Mouse (Mus musculus) olfactory bulb, adult 2 months (tissue): ENCODE data around the gene Fam180a. TPM values are rescaled to one million over a fixed set of nuclear protein-coding genes. Genes with fewer than 3 reads are reported as not detected.
"Not testable (repeated sequence)": the region's sequence is repeated elsewhere in the genome, so short reads cannot be mapped to it uniquely, and the experiment has no call there.

Source experiments
- H3K27ac ChIP-seq: fragments of 200-500 bp; 2 replicates; pipeline ENCODE4 v1.5.1; 2012; ENCODE audit warnings: low read depth, low read length; ENCODE audit not compliant: insufficient read depth
- H3K4me1 ChIP-seq: fragments of 200-500 bp; 2 replicates; pipeline ENCODE4 v1.6.1; 2012; ENCODE audit warnings: low read length; ENCODE audit not compliant: control insufficient read depth, insufficient read depth
- H3K4me3 ChIP-seq: fragments of 200-500 bp; 2 replicates; pipeline ENCODE4 v1.5.1; 2012; ENCODE audit warnings: mild to moderate bottlenecking, low read depth, low read length, moderate library complexity; ENCODE audit not compliant: insufficient read depth
- CTCF ChIP-seq: fragments of 200-500 bp; IDR thresholded peaks from 2 replicates; pipeline ENCODE4 v1.5.1; 2012; ENCODE audit warnings: low read depth, mild to moderate bottlenecking, low read length, moderate library complexity; ENCODE audit not compliant: insufficient read depth
- POLR2A ChIP-seq: fragments of 200-500 bp; IDR thresholded peaks from 2 replicates; pipeline ENCODE4 v1.6.1; 2012; ENCODE audit warnings: mild to moderate bottlenecking, low read depth, low read length, moderate library complexity; ENCODE audit not compliant: insufficient read depth
- WGBS: fragments of 180-500 bp; shearing (Covaris S2); methylation state at CpG from one replicate; pipeline ENCODE4 v1.1.7; 2018; 5-methylcytosine and 5-hydroxymethylcytosine counted together
- polyA plus RNA-seq: library from polyadenylated mRNA; stranded (reverse); fragments of >200 nt; gene quantifications from 2 replicates; pipeline ENCODE4 v1.2.4, GENCODE M21; 2012; ENCODE audit warnings: low replicate concordance; ENCODE audit not compliant: missing spikeins, insufficient read depth, insufficient read length

Fam180a gene
- not detected in 2 replicates for polyA plus RNA-seq

- 36% methylated on average over 9 of the region's 9 CpGs for WGBS
Measured at GRCm38 (mm10) chr6:35326111-35326515, at the start of gene Fam180a. Gene Fam180a, minus strand, starts transcription at chr6:35326141.

DNA sequence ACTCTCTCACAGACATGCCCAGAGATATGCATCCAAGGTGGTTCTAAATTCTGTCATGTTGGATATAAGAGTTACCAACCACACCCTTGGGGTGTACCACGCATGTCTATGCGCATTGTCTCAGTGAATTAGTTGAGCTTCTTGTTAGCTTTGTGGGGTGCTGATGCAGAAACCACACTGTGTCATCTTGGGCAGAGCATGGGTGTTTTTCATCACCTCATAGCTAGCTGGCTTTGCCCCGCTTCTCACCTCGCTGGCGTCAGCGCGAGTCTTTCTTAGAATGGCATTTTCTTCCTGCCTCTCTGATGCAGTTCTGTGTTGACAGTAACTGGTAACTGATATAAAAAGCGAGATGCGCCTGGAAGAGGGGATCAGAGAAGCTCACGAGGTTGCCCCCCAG is 48.1 kb upstream of the Fam180a start:
- H3K27ac ChIP-seq: no peak overlapping the region
- 87% methylated on average over 10 of the region's 10 CpGs for WGBS
- no peak overlapping the region for H3K4me3 ChIP-seq
- no peak for TF ChIP-seq POLR2A
- no peaks in the 10 kb centered on the region for H3K4me1 ChIP-seq

More at GRCm38 (mm10) chr6:35326111-35326515, at the start of gene Fam180a:
- no peak for TF ChIP-seq CTCF
- TF ChIP-seq POLR2A: no peak
- H3K4me1 ChIP-seq: peaks cover 8% of the 10 kb centered on the region
- no peak within 1 kb of the TSS for H3K4me3 ChIP-seq
- H3K27ac ChIP-seq: no peak within 1 kb of the TSS

GRCm38 (mm10) chr6:35370356-35370755 is 44.4 kb upstream of the Fam180a start:
- no peak overlapping the region for H3K27ac ChIP-seq
- TF ChIP-seq CTCF (no peak), POLR2A (no peak)
- WGBS: 94% methylated on average over 7 of the region's 7 CpGs
- no peaks in the 10 kb centered on the region for H3K4me1 ChIP-seq
- H3K4me3 ChIP-seq: no peak overlapping the region

DNA sequence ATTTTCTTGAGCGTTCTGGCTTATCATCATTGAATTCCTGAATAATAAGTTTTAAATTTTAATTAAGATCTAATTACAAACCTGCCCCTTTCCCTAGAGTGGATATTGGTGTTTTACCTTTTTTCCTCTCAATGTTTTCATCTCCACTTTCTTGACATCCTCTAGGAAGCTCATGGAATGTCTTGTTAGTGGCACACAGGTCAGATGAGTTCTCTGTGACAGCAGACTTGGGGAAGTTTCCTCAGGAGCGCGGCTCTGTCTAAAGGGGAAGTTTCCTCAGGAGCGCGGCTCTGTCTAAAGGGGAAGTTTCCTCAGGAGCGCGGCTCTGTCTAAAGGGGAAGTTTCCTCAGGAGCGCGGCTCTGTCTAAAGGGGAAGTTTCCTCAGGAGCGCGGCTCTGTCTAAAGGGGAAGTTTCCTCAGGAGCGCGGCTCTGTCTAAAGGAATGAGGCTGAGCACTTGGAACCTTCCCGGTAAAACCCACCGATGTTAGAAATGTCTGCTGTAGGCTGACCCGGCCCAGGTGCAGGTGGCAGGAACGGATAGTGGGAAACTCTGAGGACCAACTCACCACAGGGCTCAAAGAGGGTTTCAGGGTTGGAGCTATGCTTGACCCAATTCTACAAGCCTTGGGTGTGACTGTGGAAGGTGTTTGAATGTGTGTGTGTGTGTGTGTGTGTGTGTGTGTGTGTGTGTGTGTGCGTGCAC is 43.8 kb upstream of the Fam180a start:
- not testable (repeated sequence) for H3K4me1 ChIP-seq, H3K4me3 ChIP-seq, H3K27ac ChIP-seq
- WGBS: 87% methylated on average over 18 of the region's 18 CpGs

- Histone ChIP-seq H3K4me1 (no peaks in the 10 kb centered on the region), H3K4me3 (no peak overlapping the region), H3K27ac (no peak overlapping the region)
- TF ChIP-seq CTCF (no peak), POLR2A (no peak)
- 52% methylated on average over 9 of the region's 9 CpGs for WGBS
Measured at GRCm38 (mm10) chr6:35362596-35362995, 36.7 kb upstream of the Fam180a start.

DNA sequence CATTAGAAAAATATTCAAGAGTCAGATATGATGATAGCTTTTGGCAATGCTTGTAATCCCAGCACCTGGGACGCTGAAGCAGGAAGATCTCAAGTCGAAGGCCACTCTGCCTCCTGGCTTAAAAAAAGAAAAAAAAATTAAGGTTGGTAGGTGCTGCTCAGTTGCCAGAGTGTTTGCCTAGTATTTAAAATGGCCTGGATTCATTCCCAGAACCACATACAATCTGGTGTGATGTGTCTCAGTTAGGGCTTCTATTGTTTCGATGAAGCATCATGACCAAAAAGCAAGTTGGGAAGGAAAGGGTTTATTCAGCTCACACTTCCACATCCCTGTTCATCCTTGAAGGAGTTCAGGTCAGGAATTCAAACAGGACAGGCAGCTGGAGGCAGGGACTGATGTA is 29.4 kb upstream of the Fam180a start:
- TF ChIP-seq POLR2A: no peak
- no peak for TF ChIP-seq CTCF
- Histone ChIP-seq H3K4me1 (peaks cover 12% of the 10 kb centered on the region; the same call in 1 of the 2 replicates), H3K4me3 (no peak overlapping the region), H3K27ac (no peak overlapping the region)
- WGBS: 93% methylated on average over 3 of the region's 3 CpGs

GRCm38 (mm10) chr6:35354622-35354998 is 28.7 kb upstream of the Fam180a start:
- TF ChIP-seq CTCF (no peak), POLR2A (no peak)
- H3K27ac ChIP-seq: no peak overlapping the region
- H3K4me1 ChIP-seq: peaks cover 12% of the 10 kb centered on the region; the same call in 1 of the 2 replicates
- no peak overlapping the region for H3K4me3 ChIP-seq
- 20% methylated on average over 6 of the region's 6 CpGs for WGBS

GRCm38 (mm10) chr6:35353846-35354621 is 28.1 kb upstream of the Fam180a start:
- Histone ChIP-seq H3K4me1 (peaks cover 12% of the 10 kb centered on the region; the same call in 1 of the 2 replicates), H3K27ac (no peak overlapping the region), H3K4me3 (no peak overlapping the region)
- 17% methylated on average over 18 of the region's 18 CpGs for WGBS
- no peak for TF ChIP-seq POLR2A
- no peak for TF ChIP-seq CTCF

GRCm38 (mm10) chr6:35353416-35353815 is 27.5 kb upstream of the Fam180a start:
- 72% methylated on average over 5 of the region's 5 CpGs for WGBS
- H3K4me3 ChIP-seq: no peak overlapping the region
- H3K27ac ChIP-seq: no peak overlapping the region
- H3K4me1 ChIP-seq: peaks cover 12% of the 10 kb centered on the region; the same call in 1 of the 2 replicates
- TF ChIP-seq POLR2A: no peak
- TF ChIP-seq CTCF: no peak
